Mouse (Mus musculus) neutrophil, adult 5-6 weeks (primary cell): Measurements from ENCODE around the gene Cbx2. TPM values are rescaled to one million over a fixed set of nuclear protein-coding genes. Genes with fewer than 3 reads are reported as not detected.

Experiments
- ATAC-seq: fragments of 151-379, 151-347 bp; 2 replicates; pipeline ENCODE4 v1.8.0; 2017; ENCODE audit warnings: mild to moderate bottlenecking, moderate TSS enrichment; ENCODE audit not compliant: insufficient number of reproducible peaks, poor library complexity, low FRiP score, severe bottlenecking; ENCODE audit errors: extremely low read depth
- total RNA-seq: library from RNA; stranded (forward); fragments of 200-1000 nt; gene quantifications from 2 replicates; pipeline ENCODE4 v1.2.3, GENCODE M21; 2017

The Cbx2 gene
- total RNA-seq, 1 experiment from 2014 or later = 1.3 TPM

DNA sequence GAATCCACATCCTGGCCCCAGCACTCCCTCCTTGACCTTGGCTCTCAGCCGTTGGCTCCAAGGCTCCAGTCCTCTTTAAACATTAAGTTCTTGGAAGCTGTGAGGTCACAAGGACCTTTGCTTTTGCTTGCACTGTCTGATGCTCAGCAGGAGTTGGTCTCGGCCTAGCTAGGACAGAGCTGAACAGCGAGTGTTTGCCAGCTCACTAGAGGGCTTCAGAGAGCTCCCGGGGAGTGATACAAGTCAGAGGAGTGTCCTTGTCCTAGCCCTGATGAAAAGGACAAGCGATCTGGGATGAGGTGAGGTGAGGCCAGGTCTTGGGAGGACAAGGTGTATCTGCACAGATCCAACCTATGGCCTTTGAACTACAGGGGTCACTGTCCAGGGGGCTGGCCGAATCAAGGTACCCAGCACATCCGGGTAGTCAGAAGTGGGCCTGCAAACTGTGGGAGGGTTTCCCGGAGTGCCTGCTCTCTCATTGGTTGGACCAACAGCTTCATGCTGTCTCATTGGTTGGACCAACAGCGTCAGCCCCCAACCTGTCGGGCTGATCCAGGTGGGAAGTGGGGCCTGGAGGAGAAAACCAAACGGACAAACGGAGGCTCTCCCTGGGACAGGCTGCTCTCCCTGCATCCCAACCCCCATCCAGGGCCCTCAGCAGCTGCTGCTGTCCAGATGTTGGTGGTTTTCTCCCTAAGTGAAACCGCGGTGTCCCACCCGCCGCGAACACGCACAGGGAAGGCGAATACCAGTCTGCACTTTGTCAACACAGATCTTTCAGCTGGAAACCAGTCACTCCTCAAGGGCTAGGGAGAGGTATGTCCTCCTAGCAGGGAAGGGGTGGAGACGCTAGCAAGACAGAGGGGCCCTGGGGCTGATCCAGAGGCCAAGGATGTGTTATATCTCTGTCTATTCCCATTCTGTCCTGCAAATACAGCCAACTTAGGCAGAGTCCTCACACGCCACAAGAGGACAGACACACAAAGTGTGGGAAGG lies 15.0 kb upstream of the Cbx2 start:
- no peak for ATAC-seq

DNA sequence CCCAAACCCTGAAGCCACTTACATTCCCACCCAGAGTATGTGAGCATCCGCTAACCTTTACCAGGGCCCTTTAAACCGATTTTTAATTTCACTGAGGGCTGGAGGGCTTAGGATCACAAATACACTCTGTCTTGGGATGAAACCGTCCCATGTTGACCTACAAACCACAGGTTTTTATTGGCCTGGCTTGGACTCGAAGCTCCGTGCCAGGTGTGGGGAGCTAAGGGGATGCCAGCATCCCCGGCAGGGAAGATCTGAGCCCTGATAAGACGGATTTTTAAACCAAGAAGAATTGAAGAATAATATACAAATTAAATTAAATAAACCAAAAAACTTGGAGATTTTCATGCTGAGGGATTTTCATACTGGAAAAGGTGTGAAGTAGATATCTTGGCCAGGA lies 8.3 kb upstream of the Cbx2 start:
- no peak for ATAC-seq

DNA sequence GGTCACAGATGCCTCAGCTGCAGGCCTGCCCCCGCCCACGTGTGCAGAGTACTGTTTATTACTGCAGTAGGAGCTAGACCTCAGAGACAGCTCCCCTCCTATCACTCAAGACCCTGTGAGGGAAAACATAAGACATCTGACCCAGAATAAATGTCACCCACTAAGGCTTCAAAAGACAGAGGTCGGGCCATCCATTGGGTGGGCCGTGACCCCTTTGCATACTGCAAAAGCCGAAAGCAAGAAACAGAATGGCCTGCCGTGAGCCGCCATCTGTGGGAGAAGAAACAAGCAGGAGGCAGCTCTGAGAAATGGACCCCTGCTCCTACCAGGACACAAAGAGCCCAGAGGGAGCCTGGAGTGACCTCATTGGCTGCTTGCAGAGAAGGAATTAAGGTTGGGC lies 5.3 kb upstream of the Cbx2 start:
- ATAC-seq = no peak

DNA sequence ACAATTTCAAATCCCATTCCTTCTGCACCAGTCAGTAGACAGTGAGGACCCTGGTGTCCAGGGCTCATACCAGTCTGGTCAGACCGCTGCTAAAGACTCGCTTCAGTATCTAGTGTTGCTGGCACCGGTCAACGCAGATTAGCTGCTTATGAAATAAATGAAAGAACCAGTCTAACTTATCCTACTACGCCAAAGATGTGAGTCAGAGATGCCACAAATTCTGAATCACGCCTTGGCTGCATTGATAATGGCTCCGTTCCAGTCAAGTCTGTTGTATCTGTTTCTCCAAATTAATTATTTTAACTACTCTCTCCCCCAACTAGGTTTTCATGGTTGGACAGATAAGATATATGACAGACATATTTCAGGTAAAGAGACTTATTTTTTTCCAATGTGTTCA lies 1.6 kb upstream of the Cbx2 start:
- ATAC-seq = no peak

DNA sequence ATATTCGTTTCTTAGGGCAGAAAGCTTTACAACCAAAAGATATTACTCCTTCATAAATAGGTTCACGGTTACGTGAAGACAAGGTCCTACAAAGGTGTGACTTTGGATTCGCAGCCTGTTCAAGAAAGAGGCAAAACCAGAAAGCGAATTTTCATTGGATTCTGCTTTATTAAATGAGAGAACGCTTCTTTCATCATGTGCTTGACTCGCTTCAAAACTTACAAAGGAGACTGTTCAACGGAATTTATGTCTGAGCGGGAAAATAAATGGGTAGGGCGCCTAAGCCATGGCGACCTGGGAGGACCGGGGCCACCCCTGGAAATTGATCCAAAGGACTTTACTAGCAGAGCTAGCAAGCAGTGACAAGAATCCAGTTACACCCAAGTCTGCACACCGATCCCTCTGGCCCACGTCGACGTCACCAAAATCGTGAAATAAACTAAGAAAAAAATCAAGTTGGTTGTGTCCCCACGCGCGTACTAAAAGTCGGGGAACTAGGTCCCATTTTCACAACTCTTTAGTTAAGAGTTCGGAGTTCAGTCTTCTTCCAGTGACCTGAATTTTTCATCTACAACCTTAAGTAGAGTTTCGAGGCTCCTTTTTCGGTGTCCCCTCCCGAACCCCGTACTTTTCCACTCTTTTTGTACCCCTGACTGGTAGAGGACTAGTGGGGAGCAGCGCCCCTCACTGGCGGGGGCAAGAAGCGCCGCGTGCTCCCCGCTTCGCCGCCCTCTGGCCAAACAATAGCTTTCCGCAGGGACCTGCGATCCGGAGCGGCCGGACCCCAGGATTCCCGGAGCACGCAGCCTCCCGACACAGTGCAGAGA lies 481 bp upstream of the Cbx2 start:
- no peak for ATAC-seq

DNA sequence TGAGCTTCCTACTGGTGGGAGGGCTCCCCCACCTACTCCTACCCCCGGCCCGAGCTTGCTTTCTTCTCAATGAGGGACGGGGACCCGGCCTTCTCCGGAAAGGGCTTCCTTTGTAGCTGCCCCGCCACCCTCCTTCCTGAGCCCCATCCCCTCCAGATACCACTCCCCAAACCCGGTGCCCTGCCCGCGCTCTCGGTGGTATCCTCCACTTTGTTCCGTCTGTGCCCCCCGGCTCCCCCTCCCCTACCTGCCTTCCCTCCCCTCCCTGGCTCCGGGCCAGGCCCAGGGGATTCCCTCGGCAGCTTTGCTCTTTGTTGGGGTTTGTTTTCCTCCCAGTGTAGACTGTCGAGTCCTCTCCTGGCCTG lies 836 bp downstream of the Cbx2 start:
- ATAC-seq = no peak

DNA sequence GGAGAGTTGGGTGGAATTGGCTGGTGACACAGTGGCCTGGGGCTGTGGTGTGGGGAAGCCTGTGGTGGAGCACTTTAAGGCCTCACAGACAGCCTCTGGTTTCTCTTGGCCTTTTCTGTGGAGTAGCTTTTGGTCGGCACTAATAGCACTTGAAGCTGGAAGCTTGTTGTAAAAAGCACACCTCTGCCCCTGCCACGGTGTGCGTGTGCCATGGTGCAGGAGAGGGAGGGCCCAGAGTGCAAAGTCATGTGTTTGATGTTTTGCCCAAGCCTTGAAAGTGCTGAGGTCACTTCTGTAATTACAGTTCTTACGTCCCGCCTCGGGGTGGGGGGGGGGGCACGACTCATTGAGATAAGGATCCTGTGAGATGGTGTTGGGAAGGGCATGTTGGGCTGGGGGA lies 1.5 kb downstream of the Cbx2 start:
- ATAC-seq = no peak

DNA sequence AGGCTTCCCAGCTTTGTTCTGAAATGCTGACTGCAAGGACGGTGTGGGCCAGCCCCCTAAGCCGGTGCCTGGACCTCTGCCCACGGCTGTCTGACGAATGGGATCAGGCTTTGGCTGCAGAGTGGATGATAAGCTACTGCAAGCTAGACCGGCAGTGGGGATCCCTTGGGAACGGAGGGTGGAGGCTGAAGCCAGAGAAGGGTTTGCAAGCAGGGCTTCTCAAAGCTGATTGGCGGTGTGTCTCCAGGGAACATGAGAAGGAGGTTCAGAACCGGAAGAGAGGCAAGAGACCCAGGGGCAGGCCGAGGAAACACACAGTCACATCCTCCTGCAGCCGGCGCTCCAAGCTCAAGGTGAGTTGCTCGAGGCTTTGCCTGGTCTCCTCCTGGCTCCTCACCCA lies 3.4 kb downstream of the Cbx2 start:
- no peak for ATAC-seq

DNA sequence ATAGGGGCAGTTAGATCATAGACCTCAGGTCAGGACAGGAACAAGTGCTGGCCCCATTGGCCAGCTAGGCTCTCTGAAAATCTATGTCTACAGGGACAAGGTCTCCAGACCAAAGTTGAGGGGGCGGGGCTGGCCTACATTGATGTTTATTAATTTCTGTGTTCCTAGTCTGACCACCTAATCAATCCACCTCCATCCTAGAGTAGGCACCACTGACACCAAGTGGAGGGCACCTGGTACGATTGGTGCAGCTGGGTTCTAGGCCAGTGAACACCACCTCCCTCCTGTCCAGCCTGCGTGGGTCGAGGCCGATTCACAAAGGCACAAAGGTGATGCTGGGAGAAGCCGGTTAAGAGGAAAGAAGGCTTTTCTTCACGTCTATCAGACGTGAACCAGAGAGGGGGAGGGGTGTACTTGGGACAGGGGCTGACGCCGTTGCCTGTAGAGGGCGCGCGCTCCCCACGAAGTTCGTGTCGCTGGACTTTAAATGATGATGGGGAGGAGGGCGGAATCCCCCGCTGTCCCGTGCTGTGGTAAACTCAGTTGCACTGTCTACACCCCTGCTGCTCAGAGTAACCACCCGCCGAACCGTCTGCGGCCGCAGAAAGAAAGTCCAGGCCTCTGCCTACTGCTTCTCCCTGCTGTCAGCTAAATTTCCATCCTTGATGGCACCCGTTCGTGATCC lies 11.3 kb downstream of the Cbx2 start:
- peak; percentile 84 for ATAC-seq

DNA sequence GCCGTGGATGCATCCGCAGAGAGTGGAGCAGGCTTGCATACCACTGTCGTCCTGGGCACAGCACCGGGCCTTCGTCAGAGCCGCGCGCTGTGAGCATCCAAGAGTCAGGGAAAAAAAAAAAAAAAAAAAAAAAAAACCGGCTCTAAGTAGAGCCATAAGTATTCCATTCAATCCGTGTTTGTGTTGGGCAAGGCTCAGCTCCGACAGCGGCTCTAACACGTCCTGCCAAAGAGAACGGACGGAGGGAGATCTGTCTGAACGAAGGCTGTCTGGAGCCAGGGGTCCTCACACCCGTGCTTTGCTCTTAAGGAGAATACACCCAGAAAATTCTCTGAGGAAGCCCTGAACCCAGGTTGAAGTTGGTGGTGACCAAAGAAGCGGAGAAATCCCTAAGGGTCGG lies 11.9 kb downstream of the Cbx2 start:
- ATAC-seq = no peak

DNA sequence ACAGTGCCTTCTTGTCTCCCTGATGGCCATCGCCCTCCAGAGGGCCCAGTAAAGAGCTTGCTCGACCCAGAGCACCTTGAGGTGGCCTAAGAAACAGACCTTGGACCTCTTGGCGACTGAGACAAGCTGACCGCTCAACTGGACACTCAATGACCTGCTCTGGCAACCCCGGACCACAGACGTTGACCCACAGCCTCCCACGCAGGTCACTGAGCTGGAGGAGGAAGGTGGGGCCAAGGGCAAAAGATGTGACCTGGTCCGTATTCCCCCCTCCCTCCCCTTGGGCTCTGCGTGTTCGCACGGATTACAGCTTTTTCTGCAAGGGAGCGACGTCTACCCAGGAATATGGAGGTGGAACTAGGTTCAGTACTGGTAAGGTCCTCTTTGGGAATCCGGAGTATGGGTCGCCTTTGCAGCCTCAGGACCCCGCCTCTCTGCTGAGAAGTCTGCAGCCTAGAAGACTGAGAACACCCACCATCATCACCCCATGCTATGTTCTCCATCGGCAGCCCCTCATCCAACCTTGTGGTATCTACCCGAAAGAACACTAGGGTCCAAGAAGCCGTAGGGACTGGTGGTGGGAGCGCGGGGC lies 12.4 kb downstream of the Cbx2 start:
- ATAC-seq = no peak

DNA sequence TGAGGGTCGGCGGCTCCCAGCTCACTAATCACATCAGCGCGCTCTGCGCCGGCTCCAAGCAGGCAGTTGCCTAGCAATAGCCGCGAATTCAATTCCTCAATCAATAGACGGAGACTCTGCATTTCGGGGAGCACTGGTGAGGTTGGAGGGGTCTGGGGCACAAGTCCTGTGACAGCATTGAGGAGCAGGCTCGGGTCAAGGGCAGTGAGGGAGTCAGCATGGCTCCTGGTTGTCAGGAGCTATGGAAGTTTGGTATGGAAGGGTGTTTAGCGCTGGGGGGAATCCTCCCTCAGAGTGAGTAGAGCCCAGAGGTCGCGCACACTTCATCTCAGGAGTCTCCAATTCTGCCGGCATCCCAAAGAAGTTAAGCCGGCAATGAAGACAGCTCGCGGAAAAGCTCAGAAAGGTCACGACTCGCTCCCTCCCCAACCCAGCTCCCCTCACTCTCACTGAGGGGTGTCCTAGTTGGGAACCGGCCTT lies 13.0 kb downstream of the Cbx2 start:
- no peak for ATAC-seq

DNA sequence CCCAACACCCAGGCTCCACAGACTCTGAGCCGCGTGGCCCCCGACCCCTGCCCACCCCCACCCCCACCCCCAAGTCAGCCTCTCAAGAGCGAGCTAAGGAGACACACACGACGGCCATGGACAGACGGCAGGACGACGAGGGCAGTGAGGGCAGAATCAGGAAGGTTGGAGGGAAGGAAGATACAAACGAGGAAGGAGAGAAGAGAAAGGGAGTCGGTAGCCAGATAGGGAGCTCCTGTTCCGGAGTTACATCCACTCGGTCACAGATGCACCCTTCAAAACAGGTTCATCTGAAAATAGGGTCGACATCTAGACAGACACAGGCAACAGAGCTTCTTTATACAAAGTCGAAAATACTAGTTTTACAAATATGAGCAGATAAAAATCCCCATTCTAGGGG lies 13.7 kb downstream of the Cbx2 start:
- ATAC-seq = no peak

DNA sequence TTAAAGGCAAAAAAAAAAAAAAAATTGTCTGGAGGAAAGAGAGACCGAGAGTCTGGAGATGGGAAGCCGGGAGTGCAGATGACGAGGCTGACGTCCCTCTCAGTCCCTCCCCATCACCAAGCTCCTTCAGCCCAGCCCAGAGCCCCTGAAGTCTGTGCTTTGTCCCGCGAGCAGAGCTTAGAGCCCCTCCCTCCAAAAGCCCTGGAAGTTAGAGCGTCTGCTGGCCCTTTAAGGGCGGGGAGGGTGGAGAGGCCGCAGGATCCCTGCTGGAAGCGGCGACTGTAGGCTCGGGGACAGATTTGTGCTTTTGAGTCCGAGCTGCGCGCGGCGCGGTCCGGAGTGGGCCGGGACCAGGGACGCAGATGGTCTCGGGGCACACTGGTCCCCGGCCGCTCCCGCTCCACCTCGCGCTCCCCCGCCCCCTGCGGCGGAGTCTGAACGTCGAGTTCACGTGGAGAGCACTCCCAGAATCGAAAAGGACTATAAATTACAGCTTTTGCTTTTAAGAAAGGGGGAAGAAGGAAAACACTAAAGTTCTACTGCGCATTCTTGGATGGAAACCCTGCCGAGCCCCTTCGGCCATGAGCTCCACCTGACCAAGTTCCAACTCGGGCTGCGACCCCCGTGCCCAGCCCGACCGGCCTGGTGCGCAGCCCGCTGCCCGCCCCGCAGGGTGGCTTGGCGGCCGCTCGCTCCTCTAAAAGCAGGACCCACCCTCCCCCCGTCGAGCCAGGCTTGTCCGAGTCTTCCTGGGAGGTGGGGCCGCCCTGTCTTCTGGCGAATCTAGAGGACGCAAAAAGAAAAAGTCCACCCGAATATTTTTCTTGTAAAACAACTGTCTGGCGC lies 14.4 kb downstream of the Cbx2 start:
- no peak for ATAC-seq

DNA sequence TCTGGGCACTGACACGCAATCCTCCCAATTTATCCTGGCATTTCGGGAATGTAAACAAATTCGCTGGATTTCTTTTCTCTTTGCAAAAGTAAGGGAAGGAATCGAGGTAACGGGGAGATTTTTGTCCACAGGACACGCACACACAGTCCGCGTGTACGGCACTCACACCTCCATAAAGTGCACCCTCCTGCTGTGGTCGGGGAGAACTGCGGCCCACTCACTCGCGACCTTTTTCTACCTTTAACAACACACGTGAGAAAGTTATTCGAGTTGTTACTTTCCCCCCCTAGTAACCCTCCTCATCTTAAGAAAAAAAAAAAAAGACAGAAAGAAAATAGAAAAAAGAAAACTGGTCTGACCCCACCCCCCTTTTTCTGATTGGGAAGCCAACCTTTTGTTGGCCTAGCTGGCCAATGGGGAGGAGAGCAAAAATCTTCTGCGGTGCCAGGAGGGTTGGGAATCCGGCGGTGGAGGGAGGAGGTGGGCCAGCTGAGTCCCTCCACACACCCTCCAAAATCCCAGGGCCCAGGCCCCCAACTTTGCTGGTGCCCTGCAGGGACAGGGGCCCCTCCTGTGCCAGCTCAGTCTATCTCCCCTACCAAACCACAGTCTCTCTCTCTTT lies 15.1 kb downstream of the Cbx2 start:
- no peak for ATAC-seq

DNA sequence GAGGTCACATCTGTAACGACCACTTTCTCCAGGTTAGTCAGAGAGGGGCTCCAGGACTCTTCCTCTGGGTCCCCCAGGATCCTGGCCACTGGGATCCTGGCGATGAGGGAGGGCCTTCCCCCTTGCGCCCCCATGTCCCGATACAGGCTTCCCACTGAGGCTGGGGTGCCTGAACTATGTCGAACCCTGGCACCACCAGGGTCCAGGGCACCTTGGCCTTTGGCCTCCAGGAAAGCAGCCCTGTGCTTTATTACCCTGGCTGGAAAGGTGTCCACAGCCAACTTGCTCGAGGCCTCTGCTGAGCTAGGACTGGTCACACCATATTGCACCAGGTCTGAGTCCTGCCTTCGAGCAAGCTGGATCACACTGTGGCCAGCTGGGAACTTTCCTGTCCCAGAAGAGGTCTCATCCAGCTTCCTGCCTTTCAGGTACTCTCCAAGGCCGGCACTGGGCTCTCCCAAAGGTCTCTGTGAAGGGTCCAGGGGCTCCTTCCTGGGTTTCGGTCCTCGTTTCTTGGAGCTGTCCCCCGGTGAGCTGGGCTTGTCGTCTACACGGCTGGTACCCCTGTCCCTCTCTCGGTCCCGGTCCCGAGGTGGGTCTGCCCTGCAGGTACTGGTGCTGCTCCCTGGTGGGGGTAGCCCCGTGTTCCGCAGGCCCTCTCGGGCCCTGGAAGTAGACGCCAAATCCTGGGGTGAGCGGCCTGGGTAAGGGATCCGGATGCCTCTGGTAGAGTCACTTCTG lies 16.2 kb downstream of the Cbx2 start:
- no peak for ATAC-seq
